Mouse (Mus musculus) forebrain, embryonic 10.5 days (tissue): ENCODE measurements around the gene Gm10153. TPM values are rescaled to one million over a fixed set of nuclear protein-coding genes. Genes with fewer than 3 reads are reported as not detected.
"Not testable (repeated sequence)": the region's sequence is repeated elsewhere in the genome, so short reads cannot be mapped to it uniquely, and the experiment has no call there.

Experiments
- DNase-seq: peaks from one replicate; pipeline ENCODE4 v3.0.0-alpha.2; 2017; ENCODE audit warnings: low spot score; ENCODE audit errors: extremely low spot score
- H3K27ac ChIP-seq: fragments of 300-500 bp; sonication (generic); 2 replicates; pipeline ENCODE4 v1.5.1; 2016; ENCODE audit warnings: mild to moderate bottlenecking
- H3K27me3 ChIP-seq: fragments of 300-500 bp; sonication (generic); 2 replicates; pipeline ENCODE4 v1.6.1; 2016; ENCODE audit warnings: mild to moderate bottlenecking; ENCODE audit not compliant: poor library complexity, severe bottlenecking
- H3K36me3 ChIP-seq: fragments of 300-500 bp; sonication (generic); replicated peaks from 2 replicates; pipeline ENCODE4 v1.6.1; 2016; ENCODE audit warnings: mild to moderate bottlenecking, moderate library complexity
- H3K4me1 ChIP-seq: fragments of 300-500 bp; sonication (generic); 2 replicates; pipeline ENCODE4 v1.6.1; 2016
- H3K4me3 ChIP-seq: fragments of 300-500 bp; sonication (generic); 2 replicates; pipeline ENCODE4 v1.5.1; 2016; ENCODE audit warnings: mild to moderate bottlenecking, moderate library complexity
- H3K9me3 ChIP-seq: fragments of 300-500 bp; sonication (generic); 2 replicates; pipeline ENCODE4 v1.6.1; 2016; ENCODE audit warnings: mild to moderate bottlenecking, moderate library complexity
- WGBS: fragments of 180-500 bp; shearing (Covaris S2); methylation state at CpG from one replicate; pipeline ENCODE4 v1.1.7; 2016; 5-methylcytosine and 5-hydroxymethylcytosine counted together
- polyA plus RNA-seq: library from polyadenylated mRNA; unstranded; fragments of >200 nt; fragmentation: Nextera tagmentation; extraction: Ambion mirVana; gene quantifications from 2 replicates; pipeline ENCODE4 v1.2.1, GENCODE M21; 2016

The Gm10153 gene
- polyA plus RNA-seq, 1 experiment from 2014 or later: not detected

GRCm38 (mm10) chr7:142169836-142170235 lies 20.4 kb downstream of the Gm10153 start:
- Histone ChIP-seq H3K36me3 (no peaks in the 10 kb centered on the region), H3K4me1 (no peaks in the 10 kb centered on the region), H3K4me3 (no peak overlapping the region), H3K27ac (no peak overlapping the region), H3K9me3 (no peaks in the 10 kb centered on the region), H3K27me3 (no peaks in the 10 kb centered on the region)
- WGBS: 51% methylated on average over 3 of the region's 3 CpGs
- DNase-seq: no peak

GRCm38 (mm10) chr7:142165639-142166038 lies 24.6 kb downstream of the Gm10153 start, which contains the start of gene Gm4553:
Gene Gm4553 (minus strand): TSS chr7:142165739.
- not testable (repeated sequence) for H3K4me1 ChIP-seq, DNase-seq, H3K27me3 ChIP-seq, H3K27ac ChIP-seq, H3K4me3 ChIP-seq, H3K36me3 ChIP-seq, H3K9me3 ChIP-seq

DNA sequence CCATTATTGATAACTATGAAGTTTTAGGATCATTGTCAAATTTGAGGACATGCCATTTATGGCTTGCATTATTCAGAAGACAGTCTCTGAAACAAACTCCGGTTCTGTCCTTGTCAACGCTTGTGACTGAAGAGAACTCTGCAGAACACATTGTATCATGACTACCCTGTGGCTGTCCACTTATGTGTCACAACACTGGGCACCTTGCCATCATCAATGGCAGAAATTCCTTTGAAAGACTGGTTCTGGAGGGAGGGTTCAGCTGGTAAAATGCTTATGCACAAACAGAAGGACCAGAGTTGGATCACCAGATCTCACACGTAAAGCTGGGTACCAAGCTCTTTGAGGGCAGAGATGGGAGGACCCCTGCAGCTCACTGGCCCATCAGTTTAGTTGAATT lies 30.8 kb downstream of the Gm10153 start:
- WGBS: 90% methylated on average over 3 of the region's 3 CpGs
- Histone ChIP-seq H3K4me1 (no peaks in the 10 kb centered on the region), H3K9me3 (no peaks in the 10 kb centered on the region), H3K36me3 (no peaks in the 10 kb centered on the region), H3K4me3 (no peak overlapping the region), H3K27ac (no peak overlapping the region), H3K27me3 (no peaks in the 10 kb centered on the region)
- DNase-seq: no peak

GRCm38 (mm10) chr7:142157013-142157412 lies 33.2 kb downstream of the Gm10153 start, which contains the start of gene Gm29735:
Gene Gm29735 (minus strand): TSS chr7:142157113.
- H3K9me3 ChIP-seq, H3K27ac ChIP-seq, H3K4me1 ChIP-seq, H3K27me3 ChIP-seq, H3K36me3 ChIP-seq, DNase-seq, H3K4me3 ChIP-seq: not testable (repeated sequence)
- WGBS: 69% methylated on average over 2 of the region's 2 CpGs

GRCm38 (mm10) chr7:142155308-142155707 lies 34.9 kb downstream of the Gm10153 start:
- Histone ChIP-seq H3K27ac (no peak overlapping the region), H3K9me3 (no peaks in the 10 kb centered on the region), H3K4me1 (no peaks in the 10 kb centered on the region), H3K27me3 (no peaks in the 10 kb centered on the region), H3K36me3 (no peaks in the 10 kb centered on the region), H3K4me3 (no peak overlapping the region)
- WGBS: 88% methylated on average over 1 of the region's 1 CpGs
- DNase-seq: no peak

DNA sequence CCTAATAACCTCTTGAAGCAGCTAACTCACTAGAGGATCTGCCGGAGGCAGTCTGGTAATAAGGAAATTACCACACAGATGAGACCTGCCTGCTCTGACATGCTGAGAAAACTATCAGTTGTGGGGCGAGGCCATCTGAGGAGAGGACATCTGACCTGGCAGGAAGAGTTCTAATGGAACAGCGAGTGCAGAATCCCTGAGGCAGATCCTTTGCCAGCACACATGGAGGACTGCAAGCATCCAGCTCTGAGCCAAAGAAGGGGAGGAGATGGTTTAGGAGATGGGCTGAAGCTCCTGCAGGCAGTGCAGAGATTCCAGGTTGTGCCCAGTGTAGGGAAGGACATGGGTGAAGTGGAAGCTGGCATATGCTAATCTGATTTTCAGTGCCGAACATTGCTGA lies 38.0 kb downstream of the Gm10153 start:
- Histone ChIP-seq H3K36me3 (no peaks in the 10 kb centered on the region), H3K4me3 (no peak overlapping the region), H3K27ac (no peak overlapping the region), H3K9me3 (no peaks in the 10 kb centered on the region), H3K4me1 (no peaks in the 10 kb centered on the region), H3K27me3 (no peaks in the 10 kb centered on the region)
- WGBS: 86% methylated on average over 4 of the region's 4 CpGs
- DNase-seq: no peak

GRCm38 (mm10) chr7:142148633-142149032 lies 41.6 kb downstream of the Gm10153 start:
- Histone ChIP-seq H3K27me3 (0 out of 2 replicates have a peak, but pooled peaks cover 4% of the 10 kb centered on the region), H3K36me3 (no peaks in the 10 kb centered on the region), H3K27ac (no peak overlapping the region), H3K4me1 (no peaks in the 10 kb centered on the region), H3K4me3 (no peak overlapping the region), H3K9me3 (no peaks in the 10 kb centered on the region)
- no peak for DNase-seq

GRCm38 (mm10) chr7:142146033-142146432 lies 44.2 kb downstream of the Gm10153 start:
- H3K27ac ChIP-seq: no peak overlapping the region
- WGBS: 2% methylated on average over 1 of the region's 1 CpGs

GRCm38 (mm10) chr7:142145413-142145940 lies 44.7 kb downstream of the Gm10153 start:
- no peaks in the 10 kb centered on the region for H3K9me3 ChIP-seq
- no peak overlapping the region for H3K27ac ChIP-seq
- 56% methylated on average over 4 of the region's 4 CpGs for WGBS
- H3K4me3 ChIP-seq: no peak overlapping the region
- H3K4me1 ChIP-seq: no peaks in the 10 kb centered on the region
- no peak for DNase-seq
- H3K36me3 ChIP-seq: no peaks in the 10 kb centered on the region
- H3K27me3 ChIP-seq: 0 out of 2 replicates have a peak, but pooled peaks cover 4% of the 10 kb centered on the region

More at GRCm38 (mm10) chr7:142146033-142146432, 44.2 kb downstream of the Gm10153 start:
- Histone ChIP-seq H3K36me3 (no peaks in the 10 kb centered on the region), H3K4me3 (no peak overlapping the region), H3K4me1 (no peaks in the 10 kb centered on the region), H3K27me3 (0 out of 2 replicates have a peak, but pooled peaks cover 4% of the 10 kb centered on the region), H3K9me3 (no peaks in the 10 kb centered on the region)
- DNase-seq: peak; percentile 29

- H3K4me3 ChIP-seq: no peak within 1 kb of the TSS
- no peak for DNase-seq
- 82% methylated on average over 1 of the region's 1 CpGs for WGBS
Observed at GRCm38 (mm10) chr7:142144507-142144906, 45.7 kb downstream of the Gm10153 start, which contains the start of gene Gm45337. Gene Gm45337 (minus strand): TSS chr7:142144607.

GRCm38 (mm10) chr7:142143506-142144010 lies 46.6 kb downstream of the Gm10153 start:
- not testable (repeated sequence) for H3K4me3 ChIP-seq, H3K27me3 ChIP-seq, H3K36me3 ChIP-seq, H3K9me3 ChIP-seq, H3K27ac ChIP-seq, H3K4me1 ChIP-seq, DNase-seq
- WGBS: 71% methylated on average over 1 of the region's 1 CpGs

More at GRCm38 (mm10) chr7:142144507-142144906, 45.7 kb downstream of the Gm10153 start, which contains the start of gene Gm45337:
- no peaks in the 10 kb centered on the region for H3K4me1 ChIP-seq
- no peak within 1 kb of the TSS for H3K27ac ChIP-seq
- H3K27me3 ChIP-seq: 0 out of 2 replicates have a peak, but pooled peaks cover 4% of the 10 kb centered on the region
- no peaks in the 10 kb centered on the region for H3K36me3 ChIP-seq
- no peaks in the 10 kb centered on the region for H3K9me3 ChIP-seq

GRCm38 (mm10) chr7:142140696-142141095 lies 49.5 kb downstream of the Gm10153 start:
- Histone ChIP-seq H3K36me3 (no peaks in the 10 kb centered on the region), H3K4me1 (no peaks in the 10 kb centered on the region), H3K4me3 (no peak overlapping the region), H3K27ac (no peak overlapping the region), H3K9me3 (no peaks in the 10 kb centered on the region), H3K27me3 (0 out of 2 replicates have a peak, but pooled peaks cover 4% of the 10 kb centered on the region)
- 50% methylated on average over 1 of the region's 1 CpGs for WGBS
- no peak for DNase-seq
